Mouse (Mus musculus) adrenal gland, postnatal 25 days (tissue): ENCODE results near the gene Fbxw22. TPM values are rescaled to one million over a fixed set of nuclear protein-coding genes. Genes with fewer than 3 reads are reported as not detected.
"Not testable (repeated sequence)": the region's sequence is repeated elsewhere in the genome, so short reads cannot be mapped to it uniquely, and the experiment has no call there.

Source experiments
- DNase-seq: peaks from one replicate; pipeline ENCODE4 v3.0.0; 2021; ENCODE audit warnings: mixed read lengths
- long read RNA-seq: library from polyadenylated mRNA; stranded (forward); transcript quantifications from one replicate; pipeline ENCODE4 v2.0.0, GENCODE M21; 2021
- total RNA-seq: library from RNA; stranded (reverse); gene quantifications from 2 replicates; pipeline ENCODE4 v1.2.3, GENCODE M21; 2021

Gene Fbxw22
- total RNA-seq = not detected in 2 replicates
- long read RNA-seq = 0 reads

DNA sequence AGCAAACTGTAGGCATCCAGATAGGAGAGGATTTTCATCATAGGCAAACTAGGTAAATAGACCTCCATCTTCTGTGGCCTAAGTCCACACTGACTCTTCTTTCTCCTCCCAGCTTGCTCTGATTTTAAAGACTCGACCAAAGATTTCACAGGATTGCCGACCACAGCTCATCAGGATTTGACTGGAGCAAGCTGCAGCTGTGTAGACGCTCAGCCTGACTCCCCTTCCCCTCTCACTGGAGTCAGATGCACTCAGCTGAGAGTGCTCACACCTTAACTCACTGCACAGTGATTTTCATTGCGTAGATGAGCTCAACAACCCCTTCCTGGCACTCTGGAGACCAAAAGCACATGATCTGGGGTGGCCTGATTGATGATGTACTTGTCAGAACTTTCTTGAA, at the start of gene Fbxw22:
Gene Fbxw22 (minus strand): TSS at position 101 of the 400 bp plus-strand sequence.
- not testable (repeated sequence) for DNase-seq

DNA sequence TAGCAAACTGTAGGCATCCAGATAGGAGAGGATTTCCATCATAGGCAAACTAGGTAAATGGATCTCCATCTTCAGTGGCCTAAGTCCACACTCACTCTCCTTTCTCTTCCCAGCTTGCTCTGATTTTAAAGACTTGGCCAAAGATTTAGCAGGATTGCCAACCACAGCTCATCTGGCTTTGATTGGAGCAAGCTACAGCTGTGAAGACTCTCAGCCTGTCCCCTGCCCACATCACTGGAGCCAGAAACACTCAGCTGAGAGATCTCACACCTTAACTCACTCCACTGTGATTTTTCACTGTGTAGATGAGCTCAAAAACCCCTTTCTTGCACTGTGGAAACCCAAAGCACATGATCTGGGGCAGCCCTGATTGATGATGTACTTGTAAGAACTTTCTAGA, 44.9 kb upstream of the Fbxw22 start, which contains the start of gene Fbxw16:
Gene Fbxw16 (minus strand): TSS at position 101 of the 400 bp plus-strand sequence.
- DNase-seq = no peak

- DNase-seq = no peak
These were observed 28.9 kb upstream of the Fbxw22 start for GRCm38 (mm10) chr9:109432956-109433355.

DNA sequence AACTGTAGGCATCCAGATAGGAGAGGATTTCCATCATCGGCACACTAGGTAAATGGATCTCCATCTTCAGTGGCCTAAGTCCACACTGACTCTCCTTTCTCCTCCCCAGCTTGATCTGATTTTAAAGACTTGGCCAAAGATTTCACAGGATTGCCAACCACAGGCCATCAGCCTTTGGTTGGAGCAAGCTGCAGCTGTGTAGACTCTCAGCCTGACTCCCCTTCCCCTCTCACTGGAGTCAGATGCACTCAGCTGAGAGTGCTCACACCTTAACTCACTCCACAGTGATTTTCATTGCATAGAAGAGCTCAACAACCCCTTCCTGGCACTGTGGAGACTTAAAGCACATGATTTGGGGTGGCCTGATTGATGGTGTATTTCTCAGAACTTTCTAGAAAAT, 64.5 kb downstream of the Fbxw22 start, which contains the start of gene Fbxw28:
Gene Fbxw28 (minus strand): TSS at position 101 of the 400 bp plus-strand sequence.
- DNase-seq = not testable (repeated sequence)

Other genes starting within 250 kb of the Fbxw22 start
- gene Fbxw21, start 242.3 kb downstream of the Fbxw22 start, total RNA-seq = not detected in 2 replicates
- not detected in 2 replicates for gene Fbxw13, start 208.3 kb downstream of the Fbxw22 start, total RNA-seq
- not detected in 2 replicates for gene Fbxw20, start 169.5 kb downstream of the Fbxw22 start, total RNA-seq
- not detected in 2 replicates for gene Fbxw14, start 116.6 kb downstream of the Fbxw22 start, total RNA-seq
- not detected in 2 replicates for gene Fbxw28, start 64.6 kb downstream of the Fbxw22 start, total RNA-seq
- not detected in 2 replicates for gene Fbxw16, start 44.8 kb upstream of the Fbxw22 start, total RNA-seq
- not detected in 2 replicates for gene Fbxw19, start 91.6 kb upstream of the Fbxw22 start, total RNA-seq
- not detected in 2 replicates for gene Fbxw15, start 164.0 kb upstream of the Fbxw22 start, total RNA-seq
- gene Fbxw24, start 221.8 kb upstream of the Fbxw22 start, total RNA-seq = not detected in 2 replicates